Mouse (Mus musculus) activated CD4-positive, CD25-positive, alpha-beta regulatory T cell (primary cell): Measurements from ENCODE around the gene Atp7a. TPM values are rescaled to one million over a fixed set of nuclear protein-coding genes. Genes with fewer than 3 reads are reported as not detected.

Experiments
- polyA plus RNA-seq, 2 experiments: library from polyadenylated mRNA; unstranded; fragments of 100-300 nt; shearing (Covaris generic); gene quantifications; one replicate each; pipeline ENCODE4 v1.2.1; 2017

Atp7a gene
- 1 to 10 TPM; 7.7 to 9.8 TPM for polyA plus RNA-seq

GRCm38 (mm10) chrX:106026418-106027342 lies at the start of gene Atp7a:
Gene Atp7a (plus strand): TSS chrX:106027276.

GRCm38 (mm10) chrX:106011465-106012159 lies 15.5 kb upstream of the Atp7a start, which contains the start of gene Magt1:
Gene Magt1 (minus strand): TSS chrX:106011906.

DNA sequence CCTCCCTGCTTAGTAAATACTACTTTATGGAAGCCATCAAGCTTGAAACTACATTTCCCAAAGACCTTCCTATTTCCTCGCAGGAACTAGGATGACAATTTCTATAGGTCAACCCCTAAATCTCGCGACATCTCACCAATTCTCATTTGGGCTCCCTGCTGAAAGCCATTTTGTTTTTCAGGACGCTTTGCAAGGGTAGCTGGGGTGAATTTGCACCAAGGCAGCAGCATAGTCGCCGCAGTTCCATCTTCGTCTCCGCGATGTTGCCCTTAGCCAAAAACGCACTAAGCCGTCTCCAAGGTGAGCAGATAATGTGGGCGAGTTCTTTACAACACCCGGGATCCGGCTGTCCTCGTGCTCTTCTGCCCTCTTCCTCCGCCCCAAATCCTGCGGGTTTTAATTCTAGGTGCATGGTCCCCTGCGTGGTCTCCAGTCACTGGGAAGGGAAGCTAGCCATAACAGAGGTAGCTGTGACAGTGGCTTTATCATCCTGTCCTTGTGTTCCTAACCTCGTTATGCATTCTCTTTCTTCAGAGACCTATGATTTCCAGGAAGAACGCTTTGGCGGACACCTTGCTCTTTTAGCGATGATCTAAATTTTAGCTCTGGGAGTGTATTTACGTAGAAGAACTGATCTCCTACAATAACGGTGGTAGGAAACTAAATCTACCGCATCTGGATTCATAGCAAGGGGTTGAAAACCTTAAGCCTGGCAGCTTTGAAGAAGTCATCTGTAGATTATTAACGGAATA lies 11.3 kb upstream of the Atp7a start, which contains the start of gene Cox7b:
Cox7b (plus strand) TSS at position 130 of the 752 bp plus-strand sequence.

GRCm38 (mm10) chrX:106142936-106143335 lies 115.9 kb downstream of the Atp7a start, which contains the start of gene Tlr13:
Gene Tlr13 (plus strand): TSS chrX:106143204.

Other genes with a start within 250 kb of the Atp7a start
- gene Atrx, start 97.9 kb upstream of the Atp7a start, polyA plus RNA-seq, result 100 to 1,000 TPM; 227 to 256 TPM
- gene Magt1, start 15.4 kb upstream of the Atp7a start, polyA plus RNA-seq, result 10 to 100 TPM; 32.4 to 37.7 TPM
- gene Cox7b, start 11.6 kb upstream of the Atp7a start, polyA plus RNA-seq, result 100 to 1,000 TPM; 317 to 324 TPM
- under 1 TPM; 0.14 to 0.47 TPM for gene Tlr13, start 115.9 kb downstream of the Atp7a start, polyA plus RNA-seq
- 100 to 1,000 TPM; 161 to 191 TPM for gene Pgk1, start 159.8 kb downstream of the Atp7a start, polyA plus RNA-seq
- 10 to 100 TPM; 30.0 to 37.6 TPM for gene Taf9b, start 193.9 kb downstream of the Atp7a start, polyA plus RNA-seq
- not detected for gene Fnd3c2, start 228.1 kb downstream of the Atp7a start, polyA plus RNA-seq